Mouse (Mus musculus) forebrain, embryonic 10.5 days (tissue): ENCODE data around the gene 1700020L24Rik. TPM values are rescaled to one million over a fixed set of nuclear protein-coding genes. Genes with fewer than 3 reads are reported as not detected.

Experiments used
- DNase-seq: peaks from one replicate; pipeline ENCODE4 v3.0.0-alpha.2; 2017; ENCODE audit warnings: low spot score; ENCODE audit errors: extremely low spot score
- H3K27ac ChIP-seq: fragments of 300-500 bp; sonication (generic); 2 replicates; pipeline ENCODE4 v1.5.1; 2016; ENCODE audit warnings: mild to moderate bottlenecking
- H3K27me3 ChIP-seq: fragments of 300-500 bp; sonication (generic); 2 replicates; pipeline ENCODE4 v1.6.1; 2016; ENCODE audit warnings: mild to moderate bottlenecking; ENCODE audit not compliant: poor library complexity, severe bottlenecking
- H3K36me3 ChIP-seq: fragments of 300-500 bp; sonication (generic); replicated peaks from 2 replicates; pipeline ENCODE4 v1.6.1; 2016; ENCODE audit warnings: mild to moderate bottlenecking, moderate library complexity
- H3K4me1 ChIP-seq: fragments of 300-500 bp; sonication (generic); 2 replicates; pipeline ENCODE4 v1.6.1; 2016
- H3K4me3 ChIP-seq: fragments of 300-500 bp; sonication (generic); 2 replicates; pipeline ENCODE4 v1.5.1; 2016; ENCODE audit warnings: mild to moderate bottlenecking, moderate library complexity
- H3K9me3 ChIP-seq: fragments of 300-500 bp; sonication (generic); 2 replicates; pipeline ENCODE4 v1.6.1; 2016; ENCODE audit warnings: mild to moderate bottlenecking, moderate library complexity
- WGBS: fragments of 180-500 bp; shearing (Covaris S2); methylation state at CpG from one replicate; pipeline ENCODE4 v1.1.7; 2016; 5-methylcytosine and 5-hydroxymethylcytosine counted together
- polyA plus RNA-seq: library from polyadenylated mRNA; unstranded; fragments of >200 nt; fragmentation: Nextera tagmentation; extraction: Ambion mirVana; gene quantifications from 2 replicates; pipeline ENCODE4 v1.2.1, GENCODE M21; 2016

The 1700020L24Rik gene
- polyA plus RNA-seq, 1 experiment from 2014 or later = 0.25 TPM

DNA sequence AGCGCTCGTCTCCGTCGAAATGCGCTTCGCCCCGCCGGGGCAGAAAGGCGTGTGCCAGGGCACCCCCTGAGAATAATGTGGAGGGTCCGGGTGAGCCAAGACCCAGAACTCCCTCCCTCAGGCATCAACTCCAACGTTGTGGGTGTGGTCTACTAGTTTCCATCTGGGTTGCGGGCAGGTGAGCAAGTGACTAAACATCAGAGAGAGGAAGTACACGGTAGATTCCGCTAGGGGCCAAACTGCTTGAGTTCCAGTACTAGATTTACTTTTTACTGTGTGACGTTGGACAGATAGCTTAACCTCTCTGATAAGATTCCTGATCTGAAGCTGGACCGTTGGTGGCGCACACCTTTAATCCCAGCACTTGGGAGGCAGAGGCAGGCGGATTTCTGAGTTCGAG is 7.5 kb downstream of the 1700020L24Rik start:
- peak overlapping the region; percentile 35 for H3K4me3 ChIP-seq
- 27% methylated on average over 19 of the region's 19 CpGs for WGBS
- no peak overlapping the region for H3K27ac ChIP-seq
- no peaks in the 10 kb centered on the region for H3K36me3 ChIP-seq
- H3K27me3 ChIP-seq = peaks cover 79% of the 10 kb centered on the region
- peaks cover 70% of the 10 kb centered on the region for H3K4me1 ChIP-seq
- DNase-seq = no peak
- H3K9me3 ChIP-seq = 0 out of 2 replicates have a peak, but pooled peaks cover 4% of the 10 kb centered on the region

DNA sequence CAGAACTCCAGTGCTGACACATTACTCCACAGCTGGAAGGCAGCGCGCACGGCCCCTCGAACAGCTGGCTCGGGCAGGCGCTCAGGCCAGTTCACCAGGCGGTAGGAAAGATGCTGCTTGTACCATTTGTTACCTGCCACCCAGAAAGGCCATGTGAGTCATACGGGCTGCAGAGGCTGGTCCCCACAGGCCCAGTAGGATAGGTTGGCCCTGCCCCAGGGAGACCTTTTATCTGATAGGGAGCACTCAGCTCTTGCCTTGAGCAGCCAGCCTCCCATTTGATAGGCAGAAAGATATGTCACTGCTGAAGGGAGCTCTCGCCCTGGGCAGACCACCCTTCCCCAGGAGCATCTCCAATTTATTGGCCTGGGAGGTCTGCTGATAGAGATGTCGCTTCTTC is 10.1 kb downstream of the 1700020L24Rik start:
- peaks cover 65% of the 10 kb centered on the region for H3K27me3 ChIP-seq
- peaks cover 53% of the 10 kb centered on the region for H3K4me1 ChIP-seq
- 0 out of 2 replicates have a peak overlapping the region, but pooled peaks have one; percentile 65 for H3K27ac ChIP-seq
- DNase-seq = no peak
- H3K4me3 ChIP-seq = no peak overlapping the region
- WGBS = 74% methylated on average over 10 of the region's 10 CpGs
- H3K9me3 ChIP-seq = 0 out of 2 replicates have a peak, but pooled peaks cover 4% of the 10 kb centered on the region
- H3K36me3 ChIP-seq = no peaks in the 10 kb centered on the region

- Histone ChIP-seq H3K4me3 (no peak overlapping the region), H3K27me3 (peaks cover 58% of the 10 kb centered on the region), H3K4me1 (peaks cover 47% of the 10 kb centered on the region), H3K36me3 (no peaks in the 10 kb centered on the region), H3K27ac (peak overlapping the region; percentile 65), H3K9me3 (0 out of 2 replicates have a peak, but pooled peaks cover 4% of the 10 kb centered on the region)
- 50% methylated on average over 16 of the region's 16 CpGs for WGBS
- DNase-seq = no peak
Observed at GRCm38 (mm10) chr11:83448021-83448926, 10.8 kb downstream of the 1700020L24Rik start.

- Histone ChIP-seq H3K4me3 (no peak overlapping the region), H3K27ac (peak overlapping the region; percentile 65), H3K4me1 (peaks cover 41% of the 10 kb centered on the region), H3K9me3 (0 out of 2 replicates have a peak, but pooled peaks cover 4% of the 10 kb centered on the region), H3K36me3 (no peaks in the 10 kb centered on the region), H3K27me3 (peaks cover 52% of the 10 kb centered on the region)
- DNase-seq = no peak
Observed at GRCm38 (mm10) chr11:83448927-83449236, 11.4 kb downstream of the 1700020L24Rik start.

DNA sequence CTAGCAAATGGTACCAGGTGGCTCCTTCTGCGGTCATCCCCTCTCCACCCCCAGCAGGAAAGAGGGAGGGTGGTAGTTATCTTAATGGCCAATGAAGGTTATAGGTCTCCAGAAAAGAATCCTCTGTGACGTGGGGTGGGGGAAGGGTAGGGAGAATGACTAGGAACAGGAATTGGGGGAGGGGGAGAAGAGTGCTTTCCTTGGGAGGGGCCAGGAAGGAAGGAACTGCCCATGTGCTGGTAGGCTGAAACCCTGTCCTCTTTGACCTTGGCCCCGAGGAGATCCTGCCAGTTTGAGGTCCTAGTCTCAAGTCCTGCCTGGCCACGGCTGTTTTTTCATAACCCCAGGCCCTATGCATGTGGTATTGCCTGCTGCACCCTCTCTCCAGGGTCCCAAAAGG is 11.8 kb downstream of the 1700020L24Rik start:
- 54% methylated on average over 4 of the region's 4 CpGs for WGBS
- Histone ChIP-seq H3K27ac (peak overlapping the region; percentile 65; the same call in 1 of the 2 replicates), H3K27me3 (peaks cover 48% of the 10 kb centered on the region), H3K4me1 (peaks cover 38% of the 10 kb centered on the region), H3K9me3 (0 out of 2 replicates have a peak, but pooled peaks cover 4% of the 10 kb centered on the region), H3K4me3 (no peak overlapping the region), H3K36me3 (no peaks in the 10 kb centered on the region)
- DNase-seq = no peak

DNA sequence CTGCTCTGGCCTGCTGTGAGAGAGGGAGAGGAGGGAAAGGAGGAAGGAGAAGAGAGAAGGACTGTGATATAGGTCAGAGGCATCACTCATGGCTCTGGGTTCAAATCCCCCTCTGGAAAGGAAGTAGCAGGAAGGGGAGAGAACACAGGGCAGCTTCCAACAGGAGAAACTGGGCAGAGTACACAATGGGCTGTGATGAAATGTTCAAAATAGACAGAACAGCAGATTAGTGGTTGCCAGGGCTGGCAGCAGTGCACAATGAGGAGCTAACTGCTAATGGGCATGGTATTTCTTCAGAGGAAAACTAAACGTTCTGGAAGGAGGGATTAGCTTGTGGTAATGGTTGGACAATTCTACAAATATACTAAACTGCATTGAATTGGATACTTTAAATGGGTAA is 13.1 kb downstream of the 1700020L24Rik start:
- 42% methylated on average over 1 of the region's 1 CpGs for WGBS
- Histone ChIP-seq H3K4me3 (no peak overlapping the region), H3K27ac (no peak overlapping the region), H3K4me1 (peaks cover 43% of the 10 kb centered on the region), H3K36me3 (no peaks in the 10 kb centered on the region), H3K9me3 (no peaks in the 10 kb centered on the region), H3K27me3 (peaks cover 35% of the 10 kb centered on the region)
- DNase-seq = no peak

GRCm38 (mm10) chr11:83451281-83451680 is 13.8 kb downstream of the 1700020L24Rik start:
- Histone ChIP-seq H3K4me1 (peaks cover 43% of the 10 kb centered on the region), H3K4me3 (no peak overlapping the region), H3K36me3 (no peaks in the 10 kb centered on the region), H3K27ac (no peak overlapping the region), H3K27me3 (peaks cover 28% of the 10 kb centered on the region), H3K9me3 (no peaks in the 10 kb centered on the region)
- WGBS = 89% methylated on average over 10 of the region's 10 CpGs
- no peak for DNase-seq

DNA sequence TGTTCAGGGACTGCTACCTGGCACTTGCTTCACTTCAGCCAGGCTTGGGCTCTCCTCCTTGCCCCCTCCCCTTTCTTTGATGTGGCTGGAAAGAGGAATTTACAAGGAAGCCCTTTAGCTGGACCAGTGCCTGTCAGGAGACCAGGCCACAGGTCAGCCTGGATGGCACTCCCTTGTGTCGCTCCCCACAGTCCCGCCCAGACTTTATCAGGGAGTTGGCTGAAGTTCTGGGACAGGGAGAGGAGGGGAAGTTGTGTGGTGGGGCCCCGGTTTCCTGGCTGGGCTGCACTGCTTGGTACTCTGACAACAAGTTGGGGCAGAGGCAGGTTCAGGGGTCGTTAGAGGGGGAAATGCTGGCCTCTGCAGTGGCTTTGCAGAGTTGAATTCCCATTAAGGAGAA is 17.1 kb downstream of the 1700020L24Rik start:
- 31% methylated on average over 4 of the region's 4 CpGs for WGBS
- Histone ChIP-seq H3K4me3 (no peak overlapping the region), H3K4me1 (peaks cover 40% of the 10 kb centered on the region), H3K36me3 (no peaks in the 10 kb centered on the region), H3K27me3 (peaks cover 7% of the 10 kb centered on the region; the same call in 1 of the 2 replicates), H3K27ac (peak overlapping the region; percentile 48; the same call in 1 of the 2 replicates), H3K9me3 (no peaks in the 10 kb centered on the region)
- no peak for DNase-seq

DNA sequence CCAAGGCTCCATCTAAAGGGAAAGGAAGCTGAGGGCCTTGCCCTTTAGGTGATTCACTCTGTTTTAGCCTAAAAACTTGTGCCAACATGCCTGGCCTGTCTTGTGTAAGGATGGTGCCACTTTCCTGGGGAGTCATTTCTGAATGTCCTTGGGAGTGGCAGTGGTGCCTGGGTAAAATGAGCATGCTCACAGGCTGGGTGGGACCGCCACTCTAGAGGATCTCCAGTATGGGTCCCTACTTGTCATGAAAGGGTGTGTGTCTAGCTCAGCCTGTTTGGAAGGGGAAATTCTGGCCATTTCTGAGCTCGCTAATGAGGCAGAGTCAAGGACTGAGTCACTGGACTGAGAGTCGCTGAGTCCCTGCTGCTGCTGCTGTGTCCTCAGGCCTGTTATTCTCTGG is 18.1 kb downstream of the 1700020L24Rik start:
- 78% methylated on average over 3 of the region's 3 CpGs for WGBS
- H3K4me3 ChIP-seq = no peak overlapping the region
- H3K36me3 ChIP-seq = no peaks in the 10 kb centered on the region
- H3K9me3 ChIP-seq = no peaks in the 10 kb centered on the region
- H3K27ac ChIP-seq = peak overlapping the region; percentile 27; the same call in 1 of the 2 replicates
- peaks cover 12% of the 10 kb centered on the region for H3K27me3 ChIP-seq
- H3K4me1 ChIP-seq = peaks cover 34% of the 10 kb centered on the region
- no peak for DNase-seq

DNA sequence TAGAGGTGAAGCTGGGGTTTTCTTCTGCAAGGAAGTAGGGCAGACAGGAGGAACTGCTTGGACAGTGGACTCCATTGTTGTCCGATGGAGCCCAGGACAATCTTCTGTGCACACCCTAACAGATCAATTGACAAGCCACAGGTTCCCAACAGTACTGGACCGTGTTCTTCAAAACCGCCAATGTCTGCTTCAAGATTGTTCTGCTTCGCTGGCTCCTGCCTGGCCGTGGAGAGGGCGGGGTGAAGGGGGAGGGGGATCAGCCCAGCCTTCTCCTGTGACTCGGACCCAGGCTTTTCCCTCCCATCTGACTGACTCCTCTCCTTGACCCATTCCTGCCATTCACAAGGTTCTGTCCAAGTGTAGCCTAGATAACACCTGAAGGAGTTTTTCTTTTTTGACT is 19.8 kb downstream of the 1700020L24Rik start:
- 40% methylated on average over 7 of the region's 7 CpGs for WGBS
- Histone ChIP-seq H3K36me3 (no peaks in the 10 kb centered on the region), H3K4me3 (no peak overlapping the region), H3K27ac (no peak overlapping the region), H3K27me3 (peaks cover 24% of the 10 kb centered on the region), H3K9me3 (no peaks in the 10 kb centered on the region), H3K4me1 (peaks cover 38% of the 10 kb centered on the region)
- no peak for DNase-seq

- no peak overlapping the region for H3K27ac ChIP-seq
- H3K27me3 ChIP-seq = peaks cover 32% of the 10 kb centered on the region
- peaks cover 46% of the 10 kb centered on the region for H3K4me1 ChIP-seq
- DNase-seq = no peak
- no peaks in the 10 kb centered on the region for H3K9me3 ChIP-seq
- WGBS = 71% methylated on average over 9 of the region's 9 CpGs
- H3K4me3 ChIP-seq = no peak overlapping the region
- H3K36me3 ChIP-seq = no peaks in the 10 kb centered on the region
Observed at GRCm38 (mm10) chr11:83457912-83458601, 20.6 kb downstream of the 1700020L24Rik start.

DNA sequence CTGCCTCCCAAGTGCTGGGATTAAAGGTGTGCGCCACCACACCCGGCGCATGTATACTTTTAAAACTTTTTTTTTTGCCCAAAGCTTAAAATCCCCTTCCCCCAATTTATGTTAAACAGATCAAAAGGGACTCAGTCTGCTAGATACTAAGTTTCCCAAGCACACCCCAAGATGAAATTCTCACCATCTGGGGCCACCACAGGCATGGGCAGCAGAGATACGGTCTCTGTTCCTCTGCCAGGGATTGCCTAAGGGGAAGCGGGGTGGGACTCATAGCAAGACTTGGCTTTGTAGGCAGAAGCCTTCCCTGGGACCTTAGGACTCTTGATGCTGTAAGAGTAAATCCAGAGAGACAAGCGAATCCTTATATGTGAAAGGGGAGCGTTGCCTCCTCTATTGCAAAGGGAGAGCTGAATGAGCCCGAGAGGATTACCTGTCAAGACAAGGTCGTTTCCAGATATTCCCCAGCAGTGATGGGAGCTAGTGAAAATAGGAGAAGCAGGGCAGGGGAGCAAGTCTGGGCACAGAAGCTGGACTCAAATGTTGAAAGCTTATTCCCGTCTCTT is 24.1 kb downstream of the 1700020L24Rik start:
- 71% methylated on average over 10 of the region's 10 CpGs for WGBS

More for the DNA sequence above, 24.1 kb downstream of the 1700020L24Rik start:
- Histone ChIP-seq H3K9me3 (no peaks in the 10 kb centered on the region), H3K4me1 (peaks cover 36% of the 10 kb centered on the region), H3K4me3 (no peak overlapping the region), H3K27me3 (peaks cover 67% of the 10 kb centered on the region), H3K27ac (no peak overlapping the region), H3K36me3 (no peaks in the 10 kb centered on the region)
- no peak for DNase-seq
